Mouse (Mus musculus) urinary bladder, postnatal 4 days (tissue): ENCODE data around the gene Xxylt1.

Source experiments
- DNase-seq, 2 experiments: peaks; one replicate each; pipeline ENCODE4 v3.0.0; 2021 to 2022; ENCODE audit warnings: low spot score in 2 of 2

Gene Xxylt1

DNA sequence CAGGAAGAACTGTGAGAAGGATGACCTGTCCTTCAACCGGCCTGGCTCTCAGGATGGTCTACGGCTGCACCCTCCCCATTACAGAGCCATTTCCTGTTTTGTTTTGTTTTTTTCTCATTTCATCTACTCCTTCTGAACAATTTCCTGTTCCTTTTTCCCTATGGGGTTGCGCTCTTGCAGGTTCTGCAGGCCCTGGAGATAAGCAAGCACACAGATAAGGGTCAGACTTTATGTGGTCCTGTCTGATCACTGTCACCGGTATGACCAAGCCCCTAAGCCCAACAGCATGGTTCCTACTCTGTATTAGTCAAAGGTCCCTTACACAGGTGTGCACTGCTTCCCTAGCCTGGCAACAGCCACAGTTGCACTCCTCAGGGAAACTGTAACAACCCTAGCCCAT is 56.2 kb downstream of the Xxylt1 start:
- DNase-seq: no peak

DNA sequence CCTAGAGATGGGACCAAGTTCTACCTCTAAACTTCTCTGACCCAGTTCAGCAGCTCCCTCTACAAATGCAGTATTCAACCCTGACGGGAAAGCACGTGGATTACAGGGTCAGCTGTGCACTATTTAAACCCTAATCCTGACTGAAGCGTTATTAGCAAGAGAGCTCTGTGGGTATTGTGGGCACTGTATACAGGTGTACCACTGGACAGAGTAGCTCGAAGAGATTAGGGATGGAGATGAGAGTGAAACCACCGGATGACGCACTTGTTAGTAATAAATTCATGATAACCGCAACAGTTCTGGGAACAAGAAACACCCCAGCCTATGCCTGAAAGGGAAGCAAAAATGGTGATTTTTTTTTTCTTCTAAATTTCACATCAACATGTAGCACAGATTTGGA is 57.0 kb downstream of the Xxylt1 start:
- no peak for DNase-seq

DNA sequence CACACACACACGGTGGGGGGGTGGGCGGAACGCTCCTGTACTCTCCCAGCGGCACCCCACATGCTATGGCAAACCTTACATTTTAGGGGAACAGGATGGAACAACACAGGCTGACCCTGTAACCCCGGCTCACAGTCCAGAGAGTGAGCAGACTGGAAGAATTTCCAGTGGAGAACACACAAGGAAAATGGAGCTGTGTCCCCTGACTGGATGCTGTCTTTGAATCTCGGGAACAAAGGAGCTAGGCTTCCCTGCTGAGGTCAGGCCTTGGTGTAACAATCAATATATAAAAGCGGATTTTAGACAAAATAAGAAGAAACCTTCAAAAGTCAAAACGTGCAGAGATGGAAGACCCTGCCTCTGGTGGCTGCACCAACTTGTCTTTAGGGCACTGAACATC is 57.4 kb downstream of the Xxylt1 start:
- no peak for DNase-seq

DNA sequence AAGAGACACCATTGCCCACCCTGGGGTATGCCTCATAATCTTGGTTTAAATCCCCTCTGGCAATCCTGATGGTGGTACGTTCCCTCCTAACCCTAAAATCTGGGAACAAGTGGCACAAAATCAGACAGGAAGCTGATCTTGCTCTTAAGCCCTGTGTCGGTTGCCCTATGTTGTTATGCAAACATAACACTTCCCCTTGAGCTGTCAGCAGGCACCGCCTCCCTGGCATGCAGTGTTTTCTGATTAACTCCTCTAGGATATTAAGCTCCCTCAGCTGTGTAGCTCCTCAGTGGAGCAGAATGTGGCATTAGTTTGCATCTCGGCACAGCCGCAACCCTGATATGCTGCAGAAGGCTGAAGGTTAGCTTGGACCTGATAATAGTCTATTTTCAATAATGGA is 58.9 kb downstream of the Xxylt1 start:
- DNase-seq: no peak

DNA sequence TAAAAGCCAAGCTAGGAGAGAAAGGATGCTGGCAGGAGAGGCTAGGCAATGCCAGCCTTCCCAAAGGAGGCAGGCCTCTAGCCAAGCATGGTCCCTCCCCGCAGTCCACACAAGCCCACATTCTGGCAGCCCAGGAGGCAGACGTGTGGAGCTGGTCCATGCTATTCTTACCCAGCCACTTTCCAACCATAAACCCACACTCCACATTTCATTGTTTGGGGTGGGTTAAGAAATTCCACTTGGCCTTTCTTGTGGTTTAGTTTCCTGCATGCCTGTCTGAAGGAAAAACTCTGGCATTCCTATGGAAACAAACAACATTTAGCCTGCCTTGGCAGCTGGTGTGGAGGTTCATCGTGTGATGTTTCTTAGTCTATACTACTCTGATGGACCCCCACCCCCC is 61.7 kb downstream of the Xxylt1 start:
- DNase-seq: no peak

DNA sequence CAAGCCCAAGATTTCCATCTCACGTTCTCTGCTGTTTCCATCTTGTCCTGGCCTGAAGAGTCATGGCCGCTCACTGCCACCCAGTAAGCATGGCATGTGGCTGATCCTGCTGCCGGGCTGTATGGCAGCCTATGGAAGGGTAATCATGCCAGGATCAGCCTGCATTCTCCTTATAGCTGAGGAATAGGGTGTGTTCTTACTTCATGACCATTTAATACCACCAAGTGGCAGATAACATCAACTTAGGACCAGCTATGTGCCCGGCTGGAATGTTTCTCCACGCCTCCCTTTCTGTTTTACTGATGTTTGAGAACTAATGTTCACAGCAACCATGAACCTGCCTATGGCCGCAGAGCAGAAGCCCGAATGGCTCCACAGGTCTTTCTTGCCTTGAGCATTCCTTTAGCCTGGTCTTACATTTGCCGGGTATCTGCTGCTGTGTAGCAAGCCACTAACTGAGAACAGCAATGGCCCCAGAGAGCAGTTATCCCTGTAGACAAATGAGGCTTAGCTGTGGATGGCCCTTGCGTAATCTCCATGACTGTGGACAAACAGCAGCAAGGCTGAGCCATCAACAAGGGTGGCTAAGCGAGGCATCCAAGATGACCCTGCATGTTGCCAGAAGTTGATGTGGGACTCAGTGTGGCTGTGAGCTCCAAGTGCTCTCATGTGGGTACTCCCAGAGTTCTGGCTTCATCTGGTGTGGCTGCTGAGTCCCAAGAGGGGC is 63.4 kb downstream of the Xxylt1 start:
- DNase-seq: no peak

DNA sequence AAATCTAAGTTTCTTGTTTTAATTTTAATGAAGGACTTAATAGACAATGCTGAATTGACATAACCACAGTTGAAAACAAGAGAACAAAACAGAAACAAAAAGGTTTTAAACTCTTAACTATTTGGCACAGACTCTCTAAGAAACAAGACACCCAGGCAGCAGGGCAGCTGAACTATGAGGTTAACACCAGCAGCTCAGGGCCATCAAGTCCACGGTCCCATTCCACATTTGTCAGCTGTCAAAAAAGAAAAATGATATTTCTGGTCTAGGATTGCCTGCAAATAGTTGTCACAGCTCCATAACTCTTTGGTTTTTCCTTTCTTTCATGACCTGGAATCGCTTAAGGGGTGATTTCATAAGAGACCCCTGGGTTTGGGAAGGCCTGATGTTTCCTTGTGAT is 64.6 kb downstream of the Xxylt1 start:
- DNase-seq: no peak

DNA sequence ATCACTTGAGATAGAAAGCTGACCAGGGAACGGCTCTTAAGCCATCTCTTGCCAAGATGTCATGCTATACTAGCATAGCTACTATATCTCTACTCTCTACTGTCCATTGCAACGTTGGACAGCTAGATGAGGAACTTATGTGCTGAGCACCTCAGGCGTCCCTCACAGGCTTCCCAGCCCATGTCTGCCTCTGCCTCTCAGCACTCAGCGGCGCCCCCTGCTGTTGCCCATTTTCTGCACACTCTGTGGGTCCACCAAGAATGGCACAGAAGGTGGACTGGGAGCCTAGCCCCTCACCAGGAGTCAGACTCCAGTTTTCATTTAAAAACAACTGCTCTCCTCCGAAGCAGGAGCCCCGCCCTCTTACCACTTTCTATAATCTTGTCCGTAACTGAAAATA is 65.1 kb downstream of the Xxylt1 start:
- DNase-seq: no peak

DNA sequence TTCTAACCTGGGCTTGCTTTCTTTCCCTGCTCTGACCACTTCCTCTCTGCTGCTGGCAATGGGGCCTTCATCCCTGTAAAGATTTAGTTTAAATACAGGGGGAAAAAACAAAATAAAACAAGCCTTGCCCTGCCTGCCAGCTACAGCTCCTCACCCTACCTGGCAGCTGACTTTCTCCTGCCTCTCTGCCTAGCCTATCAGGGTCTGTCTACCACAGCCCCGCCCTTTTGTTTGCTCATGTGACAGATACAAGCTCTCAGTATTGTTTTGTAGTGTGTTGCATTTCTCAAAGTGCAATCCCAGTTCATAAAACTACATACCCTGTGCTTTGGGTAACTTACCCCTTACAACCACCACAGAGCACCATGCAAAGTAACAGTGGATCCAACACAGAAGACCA is 66.0 kb downstream of the Xxylt1 start:
- no peak for DNase-seq

DNA sequence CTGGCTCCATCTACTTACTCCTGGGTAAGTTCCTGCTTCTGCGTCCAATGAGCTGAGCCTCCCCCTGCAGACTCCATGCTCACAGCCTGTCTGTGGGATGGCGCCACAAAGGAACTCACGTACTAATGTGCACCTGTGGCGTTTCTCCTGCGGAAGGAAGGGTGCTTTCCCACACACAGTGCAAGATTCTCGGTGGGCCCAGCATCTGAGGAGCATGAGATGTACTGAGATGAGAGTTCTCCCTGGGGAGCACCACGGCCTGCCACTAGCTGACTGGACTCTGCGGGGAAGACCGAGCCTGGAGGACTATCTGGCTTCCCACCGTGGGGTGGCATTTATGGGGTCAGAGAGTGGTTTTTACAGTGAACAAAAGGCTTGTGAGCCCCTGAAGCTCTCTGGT is 69.0 kb downstream of the Xxylt1 start:
- DNase-seq: no peak

DNA sequence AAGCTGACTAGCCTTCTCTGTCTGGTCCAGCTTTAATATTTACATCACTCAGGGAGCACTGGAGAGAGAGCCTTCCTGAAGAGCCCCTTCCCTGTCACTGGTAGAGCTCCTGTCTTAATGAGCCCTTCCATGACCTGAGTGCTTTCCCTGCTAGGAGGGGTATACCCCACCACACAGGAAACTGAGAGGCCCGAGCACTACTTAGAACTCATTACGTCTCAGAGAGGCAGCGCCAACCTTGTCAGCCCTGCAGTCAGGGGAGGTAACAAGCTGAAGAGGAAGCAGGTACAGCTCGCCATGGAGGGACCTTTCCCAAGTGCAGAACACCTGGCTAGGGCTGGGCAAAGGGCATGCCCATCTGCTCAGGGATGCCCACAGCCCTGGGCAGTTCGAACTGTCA is 70.8 kb downstream of the Xxylt1 start:
- no peak for DNase-seq

DNA sequence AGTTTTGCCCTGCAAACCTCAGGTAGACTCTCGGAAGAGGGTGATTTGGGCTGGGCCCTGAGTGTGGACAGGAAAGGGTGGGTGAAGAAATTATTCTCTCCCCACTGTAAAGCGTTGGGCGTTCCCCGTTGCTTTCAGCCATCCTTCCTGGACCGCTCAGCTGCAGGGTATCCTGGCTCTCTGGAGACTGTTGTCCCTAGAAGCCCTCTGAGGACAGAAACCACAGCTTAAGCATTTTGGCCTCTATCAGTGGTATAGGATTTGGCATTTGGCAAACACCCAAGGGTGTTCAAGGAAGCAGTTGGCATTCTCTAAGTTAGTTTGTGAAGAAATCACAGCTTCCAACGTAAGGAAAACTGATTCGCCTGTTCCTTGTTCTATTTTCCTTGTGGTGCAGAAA is 72.9 kb downstream of the Xxylt1 start:
- DNase-seq: no peak

DNA sequence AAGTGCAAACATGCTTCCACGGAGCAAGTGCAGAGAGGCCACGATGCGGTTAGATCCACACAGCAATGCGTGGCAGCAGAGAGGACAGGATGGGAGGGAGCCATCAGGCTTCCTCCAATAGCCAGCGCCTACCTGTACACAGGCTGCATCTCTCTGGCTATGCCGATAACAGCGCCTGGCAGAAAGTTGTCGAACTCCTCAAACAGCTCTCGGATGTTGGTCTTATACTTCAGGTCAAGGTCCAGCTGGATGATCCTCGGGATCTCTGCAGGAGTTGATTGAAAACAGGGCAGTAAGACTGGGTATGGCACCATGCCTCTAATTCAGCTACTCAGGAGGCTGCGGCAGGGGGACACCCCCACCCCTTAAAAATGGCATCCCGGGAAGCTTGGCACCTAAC is 73.7 kb downstream of the Xxylt1 start:
- DNase-seq: no peak

DNA sequence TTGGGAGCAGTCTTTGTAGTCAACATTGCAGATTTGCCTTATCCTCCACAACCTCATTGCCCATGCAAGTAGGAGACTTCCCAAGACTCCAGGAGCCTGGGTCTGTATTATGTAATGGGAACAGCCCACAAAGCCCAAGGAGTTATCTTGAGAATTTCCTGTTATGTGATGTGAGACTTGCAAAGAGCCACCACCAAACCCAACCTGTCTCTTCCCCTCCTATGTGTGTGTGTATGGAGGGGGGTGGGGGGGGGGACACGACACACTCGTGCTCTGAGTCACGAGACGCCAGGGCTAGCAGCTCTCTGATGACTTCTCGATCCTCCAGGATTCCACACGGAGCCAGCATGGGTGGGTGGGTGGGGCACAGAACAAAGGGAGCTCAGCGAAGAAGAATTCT is 75.5 kb downstream of the Xxylt1 start:
- DNase-seq: no peak

DNA sequence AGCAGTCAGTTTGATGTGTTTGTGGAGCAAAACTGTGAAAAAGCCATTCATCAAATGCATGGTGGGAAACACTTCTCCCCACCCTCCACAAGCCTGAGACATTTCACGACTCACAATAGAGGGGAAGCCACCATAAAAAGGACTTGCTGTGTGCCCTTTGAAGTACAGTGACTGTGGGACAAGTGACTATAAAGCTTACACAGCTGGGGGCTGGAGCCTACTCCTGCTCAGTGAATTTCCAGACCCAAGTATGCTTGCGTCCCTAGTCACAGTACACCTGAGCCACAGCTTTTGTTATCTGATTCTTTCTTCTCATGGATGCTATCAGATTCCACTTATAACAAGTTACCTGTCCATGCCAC is 76.9 kb downstream of the Xxylt1 start:
- no peak for DNase-seq

DNA sequence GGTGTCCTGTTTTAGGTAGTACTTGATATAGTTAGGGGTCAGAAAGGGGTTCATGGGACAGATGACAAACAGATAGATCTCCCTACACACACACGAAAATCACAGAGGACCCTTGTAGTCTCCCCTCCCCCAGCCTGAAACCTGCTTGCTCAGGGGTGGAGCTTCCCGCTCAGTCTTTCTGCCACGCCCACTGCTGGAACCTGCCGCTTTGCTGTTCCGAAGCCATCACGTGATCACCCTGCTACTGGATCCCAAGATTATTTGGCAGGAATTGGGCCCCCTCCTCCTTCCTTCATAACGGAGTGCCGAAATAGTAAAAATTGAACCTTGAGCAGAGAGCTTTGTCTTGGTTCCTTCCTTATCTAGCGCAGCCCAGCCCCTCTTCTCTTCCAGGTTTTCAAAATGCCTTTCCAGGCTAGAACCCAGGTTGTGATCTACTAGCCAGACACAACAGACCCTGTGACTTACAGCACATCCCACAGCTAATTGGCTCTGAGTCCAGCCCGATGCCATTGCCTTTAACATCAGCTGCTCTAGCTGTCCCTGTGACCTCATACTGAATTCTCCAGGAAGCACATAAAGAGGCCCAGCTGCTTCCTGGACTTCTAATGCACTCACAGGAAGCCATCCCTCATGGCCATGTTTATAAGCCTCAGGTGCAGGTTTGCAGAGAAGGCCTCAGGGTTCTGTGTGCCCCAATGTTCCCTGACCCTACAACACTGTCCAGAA is 77.5 kb downstream of the Xxylt1 start:
- DNase-seq: peak in 1 of 2 experiments; percentile 32

DNA sequence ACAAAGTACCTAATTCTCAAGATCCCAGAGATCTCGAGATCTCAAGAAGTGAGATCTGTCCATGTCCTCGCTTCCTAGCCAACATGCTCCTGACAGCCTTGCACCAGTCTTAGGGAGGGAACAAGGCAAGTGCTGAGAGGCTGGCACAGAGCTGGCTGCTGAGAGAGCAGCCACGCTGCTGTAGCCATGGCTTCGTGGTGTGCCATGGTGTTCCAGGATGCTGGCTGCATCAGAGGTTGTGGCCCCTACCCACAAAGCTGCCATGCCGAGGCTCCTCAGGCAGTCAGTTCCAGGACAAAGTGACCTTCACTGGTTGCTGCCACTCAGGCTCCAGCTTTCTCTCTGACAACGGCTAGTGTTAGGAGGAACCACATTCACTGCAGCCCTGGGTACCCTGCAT is 78.3 kb downstream of the Xxylt1 start:
- DNase-seq: no peak

DNA sequence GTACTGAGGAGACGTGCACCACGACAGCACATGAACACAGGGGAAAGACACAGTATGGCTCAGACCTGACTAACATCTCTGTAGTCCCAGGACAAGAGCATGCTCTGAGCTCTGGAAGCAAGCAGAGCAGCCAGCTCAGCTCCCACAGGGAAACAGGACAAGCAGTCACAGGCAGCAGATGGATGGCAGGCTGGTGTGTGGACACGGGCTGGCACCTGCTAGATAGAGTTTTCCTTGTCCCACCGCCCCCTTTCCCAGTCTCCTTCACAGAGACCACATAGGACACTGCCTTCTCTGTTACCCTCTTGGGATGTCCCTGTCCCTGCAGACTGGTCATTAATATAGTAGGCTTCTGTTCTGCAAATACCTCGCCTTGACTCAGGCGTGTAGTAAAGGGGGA is 79.1 kb downstream of the Xxylt1 start:
- no peak for DNase-seq

DNA sequence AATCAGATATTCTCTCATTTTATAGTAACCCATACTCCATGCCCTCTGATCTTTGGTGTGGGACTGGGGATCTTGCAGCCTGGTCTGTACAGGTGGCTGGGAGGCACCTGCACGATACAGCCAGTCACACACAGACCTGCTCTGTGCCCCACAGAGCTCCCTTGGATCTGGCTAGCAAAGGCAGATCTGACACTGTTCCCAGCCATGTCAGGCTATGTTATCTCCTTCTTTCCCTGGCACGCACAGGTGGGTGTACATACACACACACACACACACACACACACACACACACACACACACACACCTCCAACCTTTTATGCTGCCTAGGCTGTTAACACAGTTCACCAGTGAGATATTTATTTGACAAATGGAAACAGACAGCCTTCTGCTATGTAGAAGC is 82.5 kb downstream of the Xxylt1 start:
- no peak for DNase-seq

DNA sequence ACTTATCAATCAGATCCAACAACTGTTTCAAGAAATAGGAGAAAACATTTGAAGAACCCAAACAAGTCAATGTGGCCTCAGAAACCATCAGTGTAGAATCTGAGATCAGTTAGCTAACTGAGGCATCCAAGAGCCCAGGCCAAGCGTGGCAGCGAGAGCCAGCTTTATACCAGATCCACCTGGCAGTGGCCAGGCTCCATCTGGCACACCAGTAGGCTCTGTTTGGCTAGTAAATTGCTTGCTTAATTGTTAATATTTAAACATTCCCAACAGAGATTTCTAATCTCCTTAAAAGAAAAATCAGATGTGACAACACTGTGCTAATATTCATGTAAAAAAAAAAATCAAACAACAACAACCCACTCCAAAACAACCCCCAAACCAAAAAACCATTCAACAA is 83.2 kb downstream of the Xxylt1 start:
- DNase-seq: no peak

DNA sequence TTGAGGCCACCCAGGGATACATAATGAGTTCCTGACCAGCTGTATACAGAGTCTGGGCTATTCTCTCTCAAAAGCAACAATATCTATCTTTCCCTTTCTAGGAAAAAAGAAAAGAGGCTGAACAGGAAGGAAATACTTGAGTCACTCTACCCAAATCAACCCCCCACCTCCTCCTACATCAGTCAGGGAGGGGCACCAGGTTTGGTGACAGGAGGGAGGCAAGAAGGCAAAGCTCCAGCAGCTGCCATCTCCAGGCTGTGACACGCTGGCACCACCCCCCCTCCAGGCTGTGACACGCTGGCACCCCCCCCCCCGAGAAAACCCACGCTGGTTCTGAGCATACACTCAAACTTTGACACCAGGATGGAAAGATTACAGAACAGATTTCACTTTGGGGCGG is 85.8 kb downstream of the Xxylt1 start:
- no peak for DNase-seq

DNA sequence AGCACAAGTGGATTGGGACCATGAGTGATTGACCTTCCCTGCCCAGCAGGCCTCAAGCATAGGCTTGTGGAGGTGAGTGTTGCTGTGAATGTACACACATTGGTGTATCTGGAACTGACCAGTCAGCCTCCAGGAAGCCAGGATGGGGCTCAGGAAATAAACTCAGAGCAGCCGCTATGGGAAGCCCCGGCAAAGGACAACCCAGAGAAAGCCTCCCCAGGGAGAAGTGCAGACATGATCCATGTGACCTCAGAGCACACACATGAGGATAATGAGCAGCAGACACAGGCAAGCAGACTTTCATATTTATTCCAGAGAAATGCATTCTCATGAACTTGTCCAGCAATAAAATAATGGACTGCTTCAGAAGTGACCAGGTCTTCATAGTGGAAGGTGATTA is 86.4 kb downstream of the Xxylt1 start:
- DNase-seq: no peak

DNA sequence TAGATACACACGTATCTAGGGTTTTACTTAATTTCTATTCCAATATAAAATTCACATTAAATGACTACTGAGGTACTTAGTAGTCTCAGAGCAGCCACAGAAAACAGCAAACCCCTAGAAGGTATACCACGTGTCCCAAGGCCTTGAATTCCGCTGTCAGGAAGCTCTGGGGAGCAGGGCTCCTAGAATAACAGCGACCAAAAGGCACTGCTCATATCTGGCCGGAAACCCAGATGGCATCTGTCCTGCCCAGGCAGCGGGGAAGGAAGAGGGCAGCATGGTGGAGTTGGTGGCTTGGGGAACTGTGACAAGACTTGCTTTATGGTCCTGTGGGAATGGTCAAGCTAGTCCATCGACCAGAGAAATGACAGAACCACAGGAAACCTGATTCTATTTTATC is 86.9 kb downstream of the Xxylt1 start:
- DNase-seq: no peak

DNA sequence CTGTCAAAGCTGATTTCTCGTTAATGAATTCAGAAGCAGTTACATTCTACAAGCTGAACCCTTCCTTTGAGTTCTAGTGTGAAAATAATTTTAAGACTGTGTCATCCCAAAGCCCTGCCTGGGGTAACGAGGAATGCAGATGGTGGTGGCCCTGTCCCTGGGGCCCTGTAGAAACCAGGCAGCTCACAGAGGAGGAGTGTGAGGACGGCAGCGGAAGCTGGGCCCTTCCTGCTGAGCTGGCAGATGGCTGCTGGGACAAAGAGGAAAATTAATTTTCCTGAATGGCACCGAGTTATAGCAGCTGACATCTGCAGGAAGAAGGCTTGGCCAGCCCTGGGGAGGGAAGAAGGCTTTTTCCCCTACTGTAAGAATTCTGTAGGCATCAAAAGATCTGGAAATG is 88.7 kb downstream of the Xxylt1 start:
- no peak for DNase-seq
